ENCODE assay signal across 11 mouse cellular contexts in genomic region chr11:105731989-105732531, GRCm38 (mm10).
DNase-seq lines count a peak whose midpoint lies in the region; ATAC-seq and TF ChIP-seq lines count a peak whose summit lies in the region.
"Had no signal": no experiment of that assay in that cellular context is flagged by ENCODE, and none has a peak within 500 bp of the region (broad histone marks: within the 10 kb centered on the region; RNA-seq: fewer than 3 reads in every experiment).

No protein-coding gene starts in this region.

- ATAC-seq in midbrain, embryonic 12.5 days (ENCODE audit: low FRiP score, low read depth), result no peak
- ATAC-seq in hindbrain, embryonic 16.5 days, result peak; percentile 63

- TF ChIP-seq CTCF in gastrocnemius, adult 2 months (IDR thresholded peaks at IDR 0.05), result no peak

- peak overlapping the region; percentile 38; the same call in 1 of the 2 replicates for H3K27ac ChIP-seq in gastrocnemius, adult 2 months
- peak overlapping the region; percentile 67 for H3K27ac ChIP-seq in midbrain, embryonic 12.5 days (replicated peaks)
- no peak overlapping the region for H3K27ac ChIP-seq in midbrain, embryonic 10.5 days (replicated peaks)
- H3K27ac ChIP-seq in hindbrain, embryonic 16.5 days (ENCODE audit: low read depth, low read length), result peak overlapping the region; percentile 74
- H3K27ac ChIP-seq: limb, embryonic 12.5 days; stomach, postnatal 0 days had no signal

- WGBS in midbrain, embryonic 12.5 days, result 57% methylated on average over 4 of the region's 4 CpGs
- 79% methylated on average over 4 of the region's 4 CpGs for WGBS in midbrain, embryonic 10.5 days
- WGBS in hindbrain, embryonic 16.5 days, result 38% methylated on average over 4 of the region's 4 CpGs

- H3K4me3 ChIP-seq in gastrocnemius, adult 2 months, result no peak overlapping the region
- no peak overlapping the region for H3K4me3 ChIP-seq in midbrain, embryonic 12.5 days
- no peak overlapping the region for H3K4me3 ChIP-seq in midbrain, embryonic 10.5 days
- peak overlapping the region; percentile 25 for H3K4me3 ChIP-seq in hindbrain, embryonic 16.5 days (ENCODE audit: low read length)
- H3K4me3 ChIP-seq: limb, embryonic 12.5 days had no signal

- H3K9ac ChIP-seq in midbrain, embryonic 12.5 days (replicated peaks), result no peak overlapping the region
- H3K9ac ChIP-seq in hindbrain, embryonic 16.5 days (ENCODE audit: low read depth, low read length), result peak overlapping the region; percentile 23; the same call in 1 of the 2 replicates
- H3K9ac ChIP-seq: limb, embryonic 12.5 days had no signal

- H3K4me1 ChIP-seq in midbrain, embryonic 12.5 days, result peaks cover 8% of the 10 kb centered on the region; the same call in 1 of the 2 replicates
- H3K4me1 ChIP-seq in midbrain, embryonic 10.5 days, result peaks cover 15% of the 10 kb centered on the region
- H3K4me1 ChIP-seq in hindbrain, embryonic 16.5 days (ENCODE audit: control insufficient read depth, insufficient read depth, low read depth, low read length), result peaks cover 4% of the 10 kb centered on the region
- H3K4me1 ChIP-seq: limb, embryonic 12.5 days had no signal

- no peaks in the 10 kb centered on the region for H3K27me3 ChIP-seq in midbrain, embryonic 12.5 days
- no peaks in the 10 kb centered on the region for H3K27me3 ChIP-seq in midbrain, embryonic 10.5 days (ENCODE audit: low read depth, poor library complexity, severe bottlenecking)
- H3K27me3 ChIP-seq in hindbrain, embryonic 16.5 days (replicated peaks; ENCODE audit: control insufficient read depth, insufficient read depth, low read length), result no peaks in the 10 kb centered on the region
- H3K27me3 ChIP-seq: CH12.LX; limb, embryonic 12.5 days had no signal

- intact Hi-C loops in gastrocnemius, adult 2 months (cut with DNase I), result no loop called here
- intact Hi-C loops in gastrocnemius, postnatal 14 days (cut with DNase I; ENCODE audit: low total_unique reads), result no loop called here

- H3K36me3 ChIP-seq in midbrain, embryonic 12.5 days, result no peaks in the 10 kb centered on the region
- no peaks in the 10 kb centered on the region for H3K36me3 ChIP-seq in midbrain, embryonic 10.5 days
- no peaks in the 10 kb centered on the region for H3K36me3 ChIP-seq in hindbrain, embryonic 16.5 days (ENCODE audit: control insufficient read depth, insufficient read depth, low read length)
- H3K36me3 ChIP-seq: limb, embryonic 12.5 days had no signal

- H3K9me3 ChIP-seq in midbrain, embryonic 12.5 days, result no peaks in the 10 kb centered on the region
- no peaks in the 10 kb centered on the region for H3K9me3 ChIP-seq in midbrain, embryonic 10.5 days (replicated peaks)
- no peaks in the 10 kb centered on the region for H3K9me3 ChIP-seq in hindbrain, embryonic 16.5 days (ENCODE audit: control insufficient read depth, low read length)
- H3K9me3 ChIP-seq: limb, embryonic 12.5 days had no signal

- no peak for DNase-seq in gastrocnemius, adult 2 months
- no peak for DNase-seq in gastrocnemius, postnatal 14 days
- DNase-seq in midbrain, embryonic 10.5 days (ENCODE audit: low spot score), result no peak
- DNase-seq in urinary bladder, postnatal 10 days (ENCODE audit: low spot score), result no peak
- no peak for DNase-seq in adrenal gland, adult 18-20 months (ENCODE audit: low spot score in 2 of 2)
- DNase-seq: kidney, postnatal 10 days had no signal

- peak overlapping the region; percentile 39 for H3K4me2 ChIP-seq in midbrain, embryonic 12.5 days (replicated peaks)
- peak overlapping the region; percentile 45 for H3K4me2 ChIP-seq in hindbrain, embryonic 16.5 days (ENCODE audit: low read length)
- H3K4me2 ChIP-seq: limb, embryonic 12.5 days had no signal
